Mouse (Mus musculus): ENCODE data around the gene Ptpn20.

The Ptpn20 gene
- long read RNA-seq, experiment 1 = 0 reads
- long read RNA-seq, experiment 2 = 0 reads

GRCm38 (mm10) chr14:33588951-33589350, at the start of gene Ptpn20:
Gene Ptpn20, plus strand, starts transcription at chr14:33589207.
- intact Hi-C loops (cut with DNase I) = no loop called here

GRCm38 (mm10) chr14:33539559-33540167, 49.3 kb upstream of the Ptpn20 start:
- intact Hi-C loops (cut with DNase I) = no loop called here

- intact Hi-C loops (cut with DNase I) = no loop called here
These were observed 43.4 kb upstream of the Ptpn20 start for GRCm38 (mm10) chr14:33545565-33546143.

DNA sequence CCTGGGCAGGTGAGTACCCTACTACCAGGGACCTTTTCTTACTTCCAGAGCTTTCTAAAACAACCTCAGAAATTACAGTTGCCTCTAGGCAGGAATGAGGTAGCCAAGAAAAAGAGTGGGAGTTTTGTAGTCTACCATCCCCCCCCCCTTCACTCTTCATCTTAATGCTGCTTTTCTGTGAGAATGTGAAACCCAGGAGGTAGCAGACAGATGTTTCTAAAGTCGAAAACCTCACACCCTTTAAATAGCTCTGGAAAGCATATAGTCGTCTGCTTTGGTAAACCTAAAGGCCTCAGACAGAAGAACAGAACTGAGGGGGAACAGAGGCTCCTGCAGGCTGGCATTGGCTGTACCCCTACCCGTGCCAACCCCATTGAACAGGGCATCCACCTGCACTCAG, 40.4 kb upstream of the Ptpn20 start:
- intact Hi-C loops (cut with DNase I) = no loop called here

GRCm38 (mm10) chr14:33549856-33550255, 39.2 kb upstream of the Ptpn20 start:
- intact Hi-C loops (cut with DNase I) = no loop called here

DNA sequence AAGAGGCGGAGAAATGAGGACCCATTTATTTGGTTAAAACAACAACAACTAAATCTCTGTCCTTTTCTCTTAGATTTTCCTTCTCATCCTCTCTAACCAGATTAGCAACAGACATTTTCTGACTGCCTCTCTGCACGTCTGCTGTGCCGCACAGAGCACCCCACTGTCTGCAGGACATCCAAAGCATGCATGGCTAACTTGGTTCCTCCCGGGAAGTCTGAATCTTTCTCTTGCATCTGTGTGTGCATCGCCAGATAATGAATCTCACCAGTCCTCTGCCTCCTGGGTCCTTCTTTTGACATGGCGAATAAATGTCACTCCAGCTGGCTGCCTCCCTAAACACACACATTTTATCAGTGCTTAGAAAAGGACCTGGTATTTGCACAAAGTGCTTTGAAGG, 18.3 kb upstream of the Ptpn20 start:
- intact Hi-C loops (cut with DNase I) = no loop called here

GRCm38 (mm10) chr14:33573643-33574042, 15.4 kb upstream of the Ptpn20 start:
- intact Hi-C loops (cut with DNase I) = no loop called here

- intact Hi-C loops (cut with DNase I) = no loop called here
These were observed 9.1 kb upstream of the Ptpn20 start for GRCm38 (mm10) chr14:33579771-33580484.

DNA sequence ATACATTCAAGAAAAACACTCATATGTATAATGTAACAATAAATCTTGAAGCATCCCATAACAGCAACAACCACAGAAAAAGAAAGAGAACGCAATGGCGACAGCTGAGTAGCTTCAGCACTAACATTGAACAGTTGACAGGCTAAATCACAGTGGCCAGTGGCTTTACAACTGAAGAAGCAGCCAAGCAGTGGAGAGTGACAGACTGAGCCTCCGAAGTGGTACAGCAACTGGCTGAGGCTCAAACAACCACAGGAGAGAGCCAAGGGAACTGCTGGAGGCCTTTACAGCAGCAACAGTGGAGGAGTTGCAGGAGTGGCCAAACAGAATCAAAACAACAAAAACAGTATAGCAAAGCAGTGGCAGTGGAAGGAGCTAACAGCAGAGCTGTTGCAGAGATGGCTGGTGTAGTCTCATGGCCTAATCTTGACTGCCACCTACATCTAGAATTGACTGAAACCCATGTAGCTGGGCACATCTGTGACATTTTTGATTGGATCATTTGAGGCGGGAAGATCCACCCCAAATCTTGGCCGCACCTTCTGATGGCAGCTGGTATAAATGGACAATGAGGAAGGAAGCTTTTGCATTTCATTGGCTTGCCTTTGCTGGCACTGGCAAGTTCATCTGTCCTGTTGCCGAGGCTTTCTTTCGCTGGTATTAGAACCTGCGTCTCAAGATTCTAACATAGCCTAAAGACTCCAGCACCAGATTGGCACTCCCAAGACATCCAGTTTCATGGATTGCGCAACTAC, 9.5 kb downstream of the Ptpn20 start:
- intact Hi-C loops (cut with DNase I) = no loop called here

- intact Hi-C loops (cut with DNase I) = no loop called here
These were observed 18.4 kb downstream of the Ptpn20 start for GRCm38 (mm10) chr14:33607431-33607830.

DNA sequence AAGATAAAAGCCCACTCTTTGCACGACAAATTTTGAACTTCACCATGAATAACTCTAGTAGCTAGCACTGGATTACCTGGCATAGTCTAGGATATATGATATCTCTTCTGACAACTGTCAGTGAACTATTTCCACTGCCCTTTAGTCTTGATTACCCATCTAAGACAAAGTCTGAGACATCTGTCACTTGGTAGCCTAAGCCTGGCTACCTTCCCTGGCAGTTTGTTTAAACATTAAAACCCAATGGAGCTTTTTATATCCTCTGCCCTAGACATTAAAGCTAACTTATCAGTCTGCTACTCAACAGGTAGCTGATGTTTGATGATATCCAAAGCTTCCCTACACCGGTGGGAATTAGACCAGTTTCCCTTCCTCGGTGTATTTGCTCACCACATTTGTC, 36.0 kb downstream of the Ptpn20 start:
- intact Hi-C loops (cut with DNase I) = no loop called here

- intact Hi-C loops (cut with DNase I) = no loop called here
These were observed 43.9 kb downstream of the Ptpn20 start for GRCm38 (mm10) chr14:33632790-33633372.

GRCm38 (mm10) chr14:33634354-33634753, 45.3 kb downstream of the Ptpn20 start:
- intact Hi-C loops (cut with DNase I) = no loop called here

DNA sequence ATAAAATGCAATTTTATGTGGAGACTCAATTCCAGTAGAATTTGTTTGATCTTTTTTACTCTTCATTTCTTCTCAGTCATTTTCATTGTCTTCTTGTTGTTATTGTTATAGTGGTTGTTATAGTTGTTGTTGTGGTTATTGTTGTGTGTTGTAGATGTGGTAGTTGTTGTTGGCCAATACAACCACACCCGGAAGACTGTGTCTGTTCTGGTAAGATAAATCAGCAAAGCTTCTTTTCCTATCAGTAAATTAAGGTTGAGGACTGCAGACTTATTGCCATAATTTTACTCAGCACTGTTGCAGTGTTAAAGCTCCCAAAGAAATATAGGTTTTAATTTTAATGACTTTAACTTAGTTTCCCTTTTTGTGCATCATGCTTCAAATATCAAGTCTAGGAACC, 45.8 kb downstream of the Ptpn20 start:
- intact Hi-C loops (cut with DNase I) = no loop called here

DNA sequence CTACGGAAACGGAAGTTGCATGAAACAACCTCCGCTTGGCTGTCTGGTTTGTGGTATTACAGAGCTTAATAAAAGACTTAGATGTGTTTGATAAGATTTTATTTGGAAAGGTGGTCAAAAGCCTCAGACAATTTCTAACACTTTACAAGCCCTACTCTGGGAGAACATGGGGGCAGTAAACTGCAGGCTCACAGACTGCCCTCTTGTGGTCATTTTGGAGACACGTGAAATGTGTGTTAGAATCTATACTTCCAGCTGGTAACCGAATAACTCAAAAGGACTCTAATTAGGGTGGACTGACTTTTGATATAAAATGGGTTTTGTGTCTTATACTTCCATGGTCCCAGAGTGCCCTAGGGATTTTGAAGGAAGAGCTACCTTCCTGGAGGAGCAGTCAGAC, 50.4 kb downstream of the Ptpn20 start:
- intact Hi-C loops (cut with DNase I) = no loop called here

- intact Hi-C loops (cut with DNase I) = no loop called here
These were observed 61.7 kb downstream of the Ptpn20 start for GRCm38 (mm10) chr14:33650721-33651120.

DNA sequence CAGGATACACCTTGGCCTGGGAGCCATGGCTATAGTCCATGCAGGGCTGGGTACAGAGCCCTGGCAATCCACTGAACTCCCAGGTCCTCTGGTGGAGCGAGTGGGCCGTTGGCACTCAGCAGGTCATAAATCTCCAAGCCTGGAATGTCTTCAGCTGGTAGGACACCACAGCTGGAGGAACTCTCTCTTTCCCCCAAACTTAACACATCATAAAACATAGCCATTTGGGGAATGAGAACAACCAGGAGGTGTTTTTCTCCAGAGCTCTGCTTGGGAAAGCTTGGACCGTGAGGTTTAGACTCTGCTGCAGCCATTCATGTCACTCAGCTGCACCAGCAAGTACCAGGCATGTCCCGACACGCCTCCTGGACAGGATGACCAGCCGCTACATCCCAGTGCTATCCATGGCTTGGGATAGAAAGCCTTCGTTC, 68.5 kb downstream of the Ptpn20 start:
- intact Hi-C loops (cut with DNase I) = no loop called here

DNA sequence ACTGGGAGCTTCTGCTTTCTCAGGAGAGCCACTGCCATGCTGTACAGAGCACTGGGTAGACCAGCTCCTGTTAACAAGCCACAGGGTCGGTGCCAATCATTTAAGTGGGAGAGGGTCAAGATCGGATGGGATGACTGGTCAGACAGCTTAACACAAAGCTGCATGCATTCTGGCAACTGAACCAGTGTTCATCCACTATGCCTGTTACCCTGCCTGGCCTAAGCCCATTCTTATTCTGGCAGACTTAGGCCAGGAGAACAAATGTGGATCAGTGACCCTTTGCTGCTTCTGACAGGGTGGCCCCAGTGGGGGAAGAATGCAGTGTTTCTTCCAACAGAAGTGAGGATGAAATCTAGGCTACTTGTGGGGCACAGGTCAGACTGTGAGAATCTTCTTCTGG, 69.3 kb downstream of the Ptpn20 start:
- intact Hi-C loops (cut with DNase I) = no loop called here

DNA sequence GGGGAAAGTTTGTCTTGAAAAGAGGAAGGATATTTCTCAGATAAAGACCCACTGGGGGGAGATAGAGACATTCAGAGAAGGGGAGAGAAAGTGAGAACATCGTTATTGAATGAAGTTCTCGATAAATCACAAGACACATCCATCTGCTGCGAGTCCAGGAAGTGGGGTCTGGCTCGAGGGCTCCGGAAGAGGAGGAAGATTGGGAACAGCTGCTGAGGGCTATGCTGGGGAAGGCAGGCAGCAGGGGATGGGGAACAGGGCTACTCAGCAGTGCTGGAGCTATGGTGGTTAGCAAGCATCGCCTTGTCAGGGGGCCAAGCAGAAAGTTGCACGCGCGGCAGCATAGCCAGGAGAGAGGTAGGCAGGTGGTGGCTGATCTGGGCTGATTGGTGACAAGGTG, 73.1 kb downstream of the Ptpn20 start:
- intact Hi-C loops (cut with DNase I) = no loop called here

DNA sequence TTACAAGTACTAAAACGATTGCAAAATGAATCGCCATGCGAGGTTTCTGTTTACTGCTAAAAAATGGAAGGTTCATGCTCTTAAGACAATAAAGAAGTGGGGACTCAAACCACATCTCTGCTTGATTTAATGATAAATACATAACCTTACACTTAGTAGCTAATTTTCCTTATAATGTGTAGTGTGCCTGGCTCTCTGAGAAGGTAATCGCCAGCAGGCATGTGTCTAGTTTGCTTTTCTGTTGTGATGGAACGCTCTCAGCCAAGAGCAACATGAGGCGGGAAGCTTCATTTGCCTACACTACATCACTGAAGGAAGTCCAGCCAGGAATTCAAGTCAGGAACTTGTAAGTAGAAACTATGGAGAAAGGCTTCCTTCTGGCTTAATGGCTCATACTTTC, 77.3 kb downstream of the Ptpn20 start:
- intact Hi-C loops (cut with DNase I) = no loop called here

DNA sequence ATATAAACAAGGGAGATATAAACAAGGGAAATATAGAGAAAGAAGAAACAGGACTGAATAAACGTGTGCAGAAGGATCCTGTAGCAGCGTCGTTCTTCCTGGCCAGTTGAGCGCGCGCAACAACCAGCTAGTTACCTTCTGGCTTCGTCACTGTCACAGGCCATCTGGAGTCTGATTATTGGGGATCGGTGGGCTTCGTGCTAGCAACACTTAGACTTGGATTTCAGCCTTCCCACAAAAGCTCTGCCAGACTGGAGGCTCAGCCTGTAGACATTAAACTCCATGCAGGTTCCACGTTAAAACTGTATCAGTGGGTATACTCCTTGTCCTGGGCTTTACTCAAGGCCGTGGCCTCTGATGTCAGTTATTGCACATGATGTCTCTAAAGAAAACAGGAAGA, 80.9 kb downstream of the Ptpn20 start:
- intact Hi-C loops (cut with DNase I) = no loop called here

Data from adrenal gland (tissue).